Mouse (Mus musculus): ENCODE data around the gene Tns3.

The Tns3 gene

GRCm38 (mm10) chr11:8679221-8679620 is 14.9 kb upstream of the Tns3 start:
- no peak for DNase-seq (ENCODE audit: low read depth)

GRCm38 (mm10) chr11:8678260-8678995 is 14.1 kb upstream of the Tns3 start:
- DNase-seq (ENCODE audit: low read depth) = no peak

GRCm38 (mm10) chr11:8675701-8676474 is 11.6 kb upstream of the Tns3 start:
- DNase-seq (ENCODE audit: low read depth) = no peak

- DNase-seq (ENCODE audit: low read depth) = peak; percentile 60
Measured at GRCm38 (mm10) chr11:8674549-8675149, 10.3 kb upstream of the Tns3 start.

DNA sequence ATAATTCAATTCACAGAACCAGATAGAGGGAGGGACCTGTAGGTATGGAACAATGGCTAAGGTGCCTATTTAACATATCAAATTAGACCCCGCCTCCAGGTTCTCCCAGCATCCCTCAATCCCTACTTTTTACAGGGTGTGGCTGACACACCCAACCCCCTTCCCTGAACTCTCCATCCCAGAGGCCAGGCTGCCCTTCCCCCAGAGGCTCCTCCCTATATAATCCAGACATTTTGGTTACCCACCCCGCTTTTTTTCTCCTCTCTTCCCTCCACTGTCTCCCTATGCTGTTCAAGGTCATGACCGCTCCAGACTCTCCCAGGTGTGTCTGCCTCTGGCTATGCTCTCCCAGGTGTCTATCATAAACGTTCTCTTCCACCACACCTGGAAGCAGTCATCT is 7.4 kb upstream of the Tns3 start:
- no peak for DNase-seq (ENCODE audit: low read depth)

DNA sequence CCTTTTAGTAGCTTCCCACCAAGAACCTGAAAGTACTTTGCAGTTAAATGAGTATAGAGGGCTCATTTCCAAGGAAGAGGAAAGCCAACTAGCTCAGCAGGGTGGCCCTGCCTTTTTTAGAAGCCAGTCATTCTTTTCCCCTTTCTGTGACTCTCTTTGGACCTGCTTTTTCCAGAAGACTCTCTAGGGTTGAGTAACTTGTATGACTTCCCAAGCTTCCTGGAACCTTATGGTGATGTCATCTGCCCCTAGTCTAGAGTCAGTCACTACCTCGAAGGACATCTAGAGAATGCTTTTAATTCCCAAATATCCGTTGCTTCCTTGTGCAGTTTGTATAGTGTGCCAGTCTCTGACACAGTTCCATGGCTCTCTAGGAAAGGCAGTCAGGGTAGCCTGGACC is 4.8 kb upstream of the Tns3 start:
- no peak for DNase-seq (ENCODE audit: low read depth)

- no peak for DNase-seq (ENCODE audit: low read depth)
Measured at GRCm38 (mm10) chr11:8664797-8665196, 462 bp upstream of the Tns3 start.

GRCm38 (mm10) chr11:8663444-8664392 is 617 bp downstream of the Tns3 start:
- no peak for DNase-seq (ENCODE audit: low read depth)

DNA sequence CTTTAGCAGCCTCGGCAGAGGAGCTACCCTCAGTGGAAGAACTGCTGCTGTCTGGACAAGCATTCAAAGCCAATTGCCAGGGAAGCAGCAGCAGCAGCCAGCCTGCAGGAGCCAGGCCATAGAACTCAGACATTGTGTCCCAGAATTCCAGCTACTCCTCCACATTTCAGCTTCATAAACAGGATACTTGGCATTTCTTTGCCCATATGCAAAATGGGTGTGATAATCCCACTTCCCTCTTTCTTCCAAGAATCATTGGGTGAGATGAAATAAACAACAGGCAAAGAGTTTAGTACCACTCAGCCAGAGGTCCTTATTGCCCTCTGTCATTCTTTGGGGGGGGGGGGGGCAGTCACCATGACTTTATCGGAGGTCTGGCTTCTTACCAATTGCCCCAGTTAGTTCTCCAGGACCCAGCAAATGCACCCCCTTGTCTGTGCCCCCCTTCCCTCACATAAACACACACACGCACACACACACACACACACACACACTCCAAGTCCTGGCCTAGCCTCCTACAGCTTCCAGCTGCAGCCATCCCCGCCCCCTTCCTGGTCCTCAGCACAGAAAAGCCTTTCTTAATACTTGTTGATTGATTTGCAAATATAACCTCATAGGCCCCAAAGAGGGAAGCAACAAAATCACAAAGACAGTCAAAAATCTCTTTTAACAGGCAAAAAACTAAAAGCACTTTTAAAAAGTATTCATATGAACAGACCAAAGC is 1.5 kb downstream of the Tns3 start:
- DNase-seq (ENCODE audit: low read depth) = no peak

- no peak for DNase-seq (ENCODE audit: low read depth)
Measured at GRCm38 (mm10) chr11:8660951-8661350, 3.4 kb downstream of the Tns3 start.

DNA sequence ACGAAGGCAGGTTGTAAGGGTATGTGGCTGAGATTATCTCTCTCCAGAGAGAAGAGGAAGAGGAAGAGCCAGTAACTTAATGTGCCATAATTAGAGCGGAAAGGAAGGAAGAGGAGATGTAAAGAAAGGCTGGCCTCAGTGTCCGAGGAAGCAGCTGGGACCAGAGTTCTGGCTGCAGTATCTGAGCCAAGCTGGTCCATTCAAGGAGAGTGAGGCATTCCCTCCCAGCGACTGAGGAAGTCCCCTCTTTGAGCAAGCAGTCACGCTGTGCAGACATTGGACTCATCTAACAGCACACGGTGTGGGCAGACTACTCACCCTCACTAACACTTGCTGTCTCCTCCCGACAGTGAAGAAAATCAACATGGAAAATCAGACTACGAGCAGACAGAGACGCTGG is 4.5 kb downstream of the Tns3 start:
- DNase-seq (ENCODE audit: low read depth) = no peak

GRCm38 (mm10) chr11:8659061-8659460 is 5.3 kb downstream of the Tns3 start:
- DNase-seq (ENCODE audit: low read depth) = no peak

GRCm38 (mm10) chr11:8657493-8657892 is 6.8 kb downstream of the Tns3 start:
- no peak for DNase-seq (ENCODE audit: low read depth)

DNA sequence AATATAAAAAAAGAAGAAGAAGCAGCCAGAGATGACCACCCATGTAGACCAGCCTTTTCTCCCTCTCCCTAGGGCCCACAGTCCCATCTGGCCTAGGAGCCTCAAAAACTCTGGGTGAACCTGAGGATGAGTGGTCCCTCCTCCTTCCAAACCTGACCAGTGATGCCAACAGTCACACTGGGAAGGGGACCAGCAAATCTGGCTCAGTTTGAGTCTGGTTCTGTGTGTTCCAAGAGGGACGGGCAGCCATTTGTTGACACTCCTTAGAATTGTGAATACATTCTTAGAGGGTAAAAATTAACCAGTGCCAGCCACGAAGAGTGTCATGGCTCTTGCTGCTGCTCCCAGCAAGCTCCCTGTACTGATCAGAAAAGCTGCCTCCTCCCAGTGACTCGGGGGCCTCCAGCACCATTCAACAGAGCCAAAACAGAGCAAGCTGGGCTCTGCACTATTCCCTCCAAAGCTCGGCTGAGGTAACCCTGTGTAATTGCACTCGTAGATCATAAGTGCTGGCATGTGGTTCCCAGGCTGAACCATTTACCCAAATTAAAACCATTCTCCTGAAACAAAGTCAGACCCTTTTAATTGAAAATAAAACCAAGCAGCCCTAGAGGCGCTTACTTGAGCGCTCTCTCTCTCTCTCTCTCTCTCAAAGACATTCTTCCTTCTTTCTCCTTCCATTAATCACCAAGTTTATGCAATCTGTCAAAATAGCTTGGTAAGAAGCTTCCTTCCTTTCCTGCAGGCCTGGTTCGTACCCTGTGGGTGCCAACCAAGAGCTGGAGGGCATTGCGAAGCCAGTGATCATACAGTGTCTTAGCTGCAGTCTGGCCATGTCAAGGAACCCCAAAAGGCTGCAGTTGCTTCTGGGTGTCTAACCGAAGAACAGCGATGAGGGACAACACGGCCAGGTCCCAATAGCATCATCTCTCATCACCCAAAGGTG is 7.6 kb downstream of the Tns3 start:
- peak; percentile 67 for DNase-seq (ENCODE audit: low read depth)

DNA sequence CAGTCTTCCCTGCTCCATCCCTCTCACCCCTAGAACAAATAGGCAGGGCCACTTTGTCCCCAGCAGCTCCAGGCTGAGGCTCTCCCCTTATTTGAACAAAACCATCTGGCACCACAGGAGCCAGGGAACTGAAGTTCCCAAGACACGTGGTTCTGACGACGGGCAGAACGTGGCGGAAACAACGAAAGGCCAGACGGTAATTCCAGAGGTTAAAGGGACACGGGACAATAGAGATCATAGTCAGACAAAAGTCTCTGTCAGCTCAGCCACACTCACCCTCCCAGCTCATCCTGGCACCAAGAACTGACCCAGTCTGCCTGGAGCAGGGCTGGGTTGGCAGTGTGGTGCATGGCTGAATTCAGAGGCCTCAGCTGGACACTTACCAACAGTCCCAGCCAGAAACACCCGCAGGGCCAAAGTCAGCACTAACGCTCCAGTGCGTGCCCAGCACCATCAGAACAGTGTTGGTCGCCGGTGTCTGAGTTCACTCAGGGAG is 10.5 kb downstream of the Tns3 start:
- DNase-seq (ENCODE audit: low read depth) = peak; percentile 65

DNA sequence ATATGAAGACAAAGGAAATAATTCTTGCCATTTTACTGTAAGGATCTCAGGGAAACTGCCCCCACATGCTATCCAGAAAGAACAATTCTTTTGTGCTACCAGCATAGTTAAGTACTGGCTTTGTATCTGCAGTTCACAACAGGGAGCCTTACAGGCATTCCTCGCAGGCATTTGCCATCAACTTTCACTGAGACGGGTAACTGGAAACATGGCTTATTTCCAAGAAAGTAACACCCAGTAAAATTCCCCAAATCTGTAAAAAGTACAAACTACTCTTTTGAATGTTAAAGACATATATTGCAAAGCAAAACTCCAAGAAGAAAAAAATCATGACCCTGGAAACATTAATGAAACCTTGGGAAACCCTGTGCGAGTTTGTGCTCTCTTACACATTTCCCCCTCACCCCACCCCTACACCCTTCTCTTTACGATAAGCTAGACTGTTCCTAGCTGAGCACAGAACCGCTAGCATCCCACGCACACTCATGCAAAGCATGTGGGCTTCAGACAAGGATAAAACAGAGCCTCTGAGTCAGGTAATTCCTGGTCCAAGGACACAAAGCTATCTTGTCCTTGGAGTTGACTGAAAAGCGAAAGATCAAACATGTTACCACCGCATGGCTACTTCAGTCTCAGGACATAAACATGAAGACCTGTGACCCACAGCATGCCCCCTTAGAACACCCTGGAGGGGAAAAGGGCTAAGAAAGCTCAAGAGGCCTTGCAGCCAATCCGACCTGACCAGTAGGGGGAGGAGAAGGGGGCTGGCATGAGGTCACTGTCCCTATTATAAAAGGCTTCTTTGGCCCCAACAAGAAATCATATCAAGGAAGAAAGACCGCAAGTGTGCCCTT is 11.3 kb downstream of the Tns3 start:
- no peak for DNase-seq (ENCODE audit: low read depth)

DNA sequence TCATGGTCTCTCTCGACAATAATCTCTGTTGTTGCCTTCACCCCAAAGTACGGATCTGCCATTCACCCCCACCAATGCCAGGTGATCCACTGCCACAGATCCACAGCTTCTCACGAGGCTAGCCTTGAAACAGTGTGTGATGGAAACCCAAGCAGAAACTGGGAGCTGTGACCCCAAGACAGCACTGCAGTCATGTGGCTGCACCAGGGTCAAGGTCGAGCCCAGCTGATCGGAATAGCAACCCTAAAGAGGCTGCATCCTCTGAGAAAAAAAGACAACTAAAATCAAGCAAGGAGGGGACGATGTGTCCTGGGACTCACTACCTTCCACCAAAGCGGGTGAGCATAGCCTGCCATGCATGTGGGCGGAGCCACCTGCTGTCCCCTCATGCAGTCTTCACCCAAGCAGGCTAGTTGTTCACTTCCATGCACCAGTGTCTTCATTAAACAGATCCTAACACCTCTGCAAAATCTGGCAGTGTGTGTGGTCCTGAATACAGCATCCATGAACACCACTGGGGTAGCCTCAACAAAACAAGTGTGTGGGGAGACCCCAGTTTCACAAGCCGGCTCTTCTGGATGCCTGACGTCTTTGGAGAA is 12.1 kb downstream of the Tns3 start:
- DNase-seq (ENCODE audit: low read depth) = no peak

- no peak for DNase-seq (ENCODE audit: low read depth)
Measured at GRCm38 (mm10) chr11:8651448-8652035, 12.8 kb downstream of the Tns3 start.
